Mouse (Mus musculus): ENCODE results near the gene Gm5460.

- no peak for TF ChIP-seq POLR2A (IDR thresholded peaks at IDR 0.05; ENCODE audit: insufficient read depth, low read depth, low read length)
- no peak for TF ChIP-seq CTCF (IDR thresholded peaks at IDR 0.05; ENCODE audit: insufficient read depth, low read depth, low read length)
These were observed 76.3 kb downstream of the Gm5460 start for GRCm38 (mm10) chr14:34092856-34093255.
